Mouse (Mus musculus) gastrocnemius, adult 18-20 months (tissue): Measurements from ENCODE around the gene Gm3854. TPM values are rescaled to one million over a fixed set of nuclear protein-coding genes. Genes with fewer than 3 reads are reported as not detected.

Source experiments
- DNase-seq: peaks from one replicate; pipeline ENCODE4 v3.0.0; 2021; ENCODE audit warnings: low spot score
- total RNA-seq, 2 experiments: library from RNA; stranded (reverse); gene quantifications; 2 replicates each; pipeline ENCODE4 v1.2.3; 2021

Gm3854 gene
- total RNA-seq, 2 experiments from 2014 or later: 0.32 to 0.45 TPM

DNA sequence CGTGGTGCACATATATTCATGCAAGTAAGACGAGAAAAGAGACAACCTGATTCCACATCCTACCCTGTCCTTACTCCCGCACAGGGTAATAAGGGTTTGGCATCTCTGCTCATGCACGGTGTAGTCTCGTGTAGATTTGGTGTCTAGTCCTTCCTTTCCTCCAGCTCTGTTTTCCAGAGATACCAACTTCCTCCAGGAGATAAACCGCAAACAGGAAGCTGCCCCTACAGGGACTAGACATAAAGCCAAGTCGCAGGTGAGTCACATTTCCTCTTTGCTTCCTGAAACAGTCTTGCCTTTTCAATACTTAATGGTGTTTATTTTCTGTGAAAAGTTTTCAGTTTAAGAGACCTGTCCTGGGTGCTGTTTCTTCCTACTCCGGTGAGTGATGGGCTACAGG is 40.5 kb downstream of the Gm3854 start:
- no peak for DNase-seq

DNA sequence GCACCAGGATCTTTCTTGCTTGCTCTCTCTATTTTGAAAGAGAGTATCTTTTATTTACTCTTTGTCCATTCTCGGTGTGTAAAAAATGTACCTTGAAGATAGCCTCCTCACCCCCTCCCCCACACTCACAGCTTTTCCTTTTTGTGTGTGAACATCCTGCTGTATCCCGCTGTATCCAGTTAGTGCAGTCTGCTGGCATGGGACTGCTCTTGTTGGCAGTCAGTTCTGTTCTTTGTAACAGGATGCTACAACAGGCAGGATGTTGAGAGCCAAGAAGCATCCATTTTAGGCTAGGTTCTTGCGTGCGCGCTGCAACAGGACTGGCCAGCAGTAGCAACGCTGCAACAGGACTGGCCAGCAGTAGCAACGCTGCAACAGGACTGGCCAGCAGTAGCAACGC is 43.4 kb downstream of the Gm3854 start:
- peak; percentile 32 for DNase-seq

DNA sequence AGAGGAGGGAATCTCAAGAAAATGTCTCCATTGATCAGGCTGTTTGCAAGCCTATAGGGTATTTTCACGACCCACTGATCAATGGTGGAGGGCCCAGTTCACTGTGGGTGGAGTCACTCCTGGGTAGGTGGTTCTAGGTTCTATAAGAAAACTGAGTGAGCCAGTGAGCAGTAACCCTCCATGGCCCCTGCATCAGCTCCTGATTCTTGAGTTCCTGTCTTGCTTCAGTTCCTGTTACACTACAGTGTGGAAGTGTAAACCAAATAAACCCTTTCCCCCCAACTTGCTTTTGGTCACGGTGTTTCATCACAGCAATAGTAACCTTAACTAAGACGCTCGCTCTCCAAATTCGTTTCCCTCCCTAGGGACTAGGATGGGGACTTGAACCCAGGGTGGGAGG is 45.4 kb downstream of the Gm3854 start:
- no peak for DNase-seq

DNA sequence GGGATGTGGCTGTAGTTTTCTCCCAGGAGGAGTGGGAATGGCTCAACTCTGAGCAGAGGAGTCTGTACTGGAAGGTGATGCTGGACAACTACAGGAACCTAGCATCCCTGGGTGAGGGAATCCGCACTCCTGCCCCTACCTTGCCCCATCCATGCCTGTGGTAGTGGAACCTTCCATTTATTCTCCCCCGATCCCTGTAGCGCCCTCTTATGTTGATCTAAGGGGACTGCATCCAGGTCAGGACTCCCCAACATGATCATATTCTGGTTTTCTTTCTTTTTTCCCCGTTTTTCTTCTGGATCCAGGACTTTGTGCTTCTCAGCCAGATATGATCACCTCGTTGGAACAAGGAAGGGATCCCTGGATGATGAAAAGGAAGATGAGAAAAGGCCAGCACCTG is 45.9 kb downstream of the Gm3854 start:
- DNase-seq: no peak

DNA sequence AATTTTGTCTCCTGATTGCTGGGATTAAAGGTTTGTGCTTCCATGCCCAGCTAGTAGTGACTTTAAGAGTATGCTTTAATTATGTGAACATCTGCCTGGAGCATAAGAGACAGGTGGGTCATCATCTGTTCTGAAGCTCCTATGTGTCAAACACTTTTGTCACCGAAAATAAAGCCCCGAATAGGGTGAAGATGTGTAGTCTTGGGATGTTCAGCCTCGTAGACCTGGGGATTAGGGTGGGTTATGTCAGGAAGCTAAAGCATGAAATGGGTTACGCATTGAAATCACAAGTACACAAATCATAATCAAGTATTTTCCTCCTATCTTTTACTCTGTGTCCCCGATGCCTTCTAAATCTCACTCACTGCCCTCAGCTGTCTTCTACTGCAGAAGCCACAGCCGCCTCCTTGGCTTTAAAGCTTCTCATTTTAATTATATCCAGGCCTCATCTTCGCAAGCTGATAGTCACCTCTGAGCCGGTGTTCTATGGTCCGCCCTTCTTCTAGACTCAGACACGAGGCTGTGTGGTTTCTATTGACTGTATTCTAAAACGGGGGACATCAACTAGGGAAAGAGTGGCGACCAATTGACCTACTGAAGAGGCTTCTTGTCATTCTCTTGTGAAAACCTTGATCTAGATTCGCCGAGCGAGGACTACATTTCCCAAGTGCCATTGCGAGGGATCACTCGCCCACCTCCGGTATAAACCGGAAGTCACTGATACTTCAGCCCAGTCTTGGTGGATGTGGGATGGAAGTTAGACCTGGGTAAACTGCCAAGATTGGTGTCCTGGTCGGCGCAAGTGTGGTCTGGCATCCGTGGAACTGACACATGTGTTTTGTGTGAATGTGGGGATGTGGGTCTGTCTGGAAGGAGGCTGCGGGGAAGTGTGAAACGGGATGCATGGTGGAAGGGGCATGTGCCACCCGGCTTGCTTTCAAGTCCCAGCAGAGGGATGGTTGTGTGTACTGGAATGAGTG is 54.7 kb downstream of the Gm3854 start, which contains the start of gene Smim17:
Smim17 (plus strand) TSS at position 720 of the 980 bp plus-strand sequence.
- DNase-seq: peak; percentile 48

Other genes with a start within 250 kb of the Gm3854 start
- gene Zfp787, start 187.8 kb upstream of the Gm3854 start, total RNA-seq: 10 to 100 TPM; 27.2 to 27.6 TPM
- gene Zfp444, start 171.5 kb upstream of the Gm3854 start, total RNA-seq: 10 to 100 TPM in 1 of 2 experiments, 1 to 10 TPM in 1; 6.3 to 10.0 TPM
- gene Galp, start 146.7 kb upstream of the Gm3854 start, total RNA-seq: not detected
- gene Zscan5b, start 121.5 kb upstream of the Gm3854 start, total RNA-seq: not detected
- not detected for gene Epp13, start 91.0 kb upstream of the Gm3854 start, total RNA-seq
- gene Zfp667, start 57.2 kb upstream of the Gm3854 start, total RNA-seq: 1 to 10 TPM; 3.3 to 4.2 TPM
- gene Zfp583, start 12.5 kb upstream of the Gm3854 start, total RNA-seq: under 1 TPM; 0.43 to 0.50 TPM
- 1 to 10 TPM; 1.8 to 2.5 TPM for gene Zfp78, start 19.5 kb downstream of the Gm3854 start, total RNA-seq
- 1 to 10 TPM in 1 of 2 experiments, under 1 TPM in 1; 0.90 to 1.0 TPM for gene Zfp28, start 39.5 kb downstream of the Gm3854 start, total RNA-seq
- gene Smim17, start 55.0 kb downstream of the Gm3854 start, total RNA-seq: under 1 TPM; 0.12 to 0.16 TPM
- not detected for gene Gm20715, start 66.5 kb downstream of the Gm3854 start, total RNA-seq
- gene Olfr1344, start 94.9 kb downstream of the Gm3854 start, total RNA-seq: not detected
- gene Olfr1336, start 112.4 kb downstream of the Gm3854 start, total RNA-seq: not detected
- not detected for gene Olfr1346, start 123.3 kb downstream of the Gm3854 start, total RNA-seq
- gene Olfr5, start 143.2 kb downstream of the Gm3854 start, total RNA-seq: not detected
- not detected for gene Olfr1347, start 156.0 kb downstream of the Gm3854 start, total RNA-seq
- gene Olfr1348, start 165.0 kb downstream of the Gm3854 start, total RNA-seq: not detected
- gene Olfr1349, start 179.2 kb downstream of the Gm3854 start, total RNA-seq: not detected
- gene Olfr1350, start 221.1 kb downstream of the Gm3854 start, total RNA-seq: not detected